Mouse (Mus musculus) liver, embryonic 14.5 days (tissue): ENCODE results near the gene Zbtb3.
A peak's percentile ranks its signal among the peaks of the same experiment; 100 is the strongest.

Experiments used
- CTCF ChIP-seq: IDR thresholded peaks from 2 replicates; pipeline ENCODE4 v1.5.1; 2016; ENCODE audit warnings: antibody characterized with exemption, low read depth, control low read depth
- EP300 ChIP-seq: IDR thresholded peaks from 2 replicates; pipeline ENCODE4 v1.6.1; 2016; ENCODE audit warnings: antibody characterized with exemption, low read depth

DNA sequence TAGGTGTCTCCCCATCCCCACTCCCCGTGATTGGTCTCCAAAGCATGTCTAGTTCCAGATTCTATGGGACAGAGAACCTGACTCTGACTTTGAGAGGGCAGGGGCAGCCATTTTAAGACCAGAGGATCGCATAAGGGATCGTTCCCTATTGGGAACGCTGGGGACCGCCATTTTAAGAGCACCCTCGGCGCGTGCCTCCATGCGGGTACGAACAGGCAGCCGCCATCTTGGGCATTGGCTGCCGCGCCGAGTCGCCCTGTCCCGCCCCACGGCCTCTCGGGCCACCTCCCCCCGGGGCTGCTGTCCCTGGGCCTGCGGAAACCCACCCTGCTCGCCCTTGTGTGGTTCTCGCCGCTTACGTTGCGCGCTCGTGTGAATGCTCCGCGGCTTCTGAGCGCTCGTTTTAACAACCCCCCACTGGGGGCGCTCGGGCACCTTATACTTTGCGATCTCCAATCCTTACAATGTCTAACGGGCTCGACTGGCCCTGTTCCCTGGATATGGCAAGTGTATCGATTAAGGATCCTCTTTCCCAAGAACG, 35.0 kb downstream of the Zbtb3 start, which contains the start of gene Bscl2:
- TF ChIP-seq CTCF: peak; percentile 73
- TF ChIP-seq EP300: 0 out of 2 replicates have a peak, but pooled peaks have one; percentile 23
